Mouse (Mus musculus): ENCODE data around the gene Trmt61a.

DNA sequence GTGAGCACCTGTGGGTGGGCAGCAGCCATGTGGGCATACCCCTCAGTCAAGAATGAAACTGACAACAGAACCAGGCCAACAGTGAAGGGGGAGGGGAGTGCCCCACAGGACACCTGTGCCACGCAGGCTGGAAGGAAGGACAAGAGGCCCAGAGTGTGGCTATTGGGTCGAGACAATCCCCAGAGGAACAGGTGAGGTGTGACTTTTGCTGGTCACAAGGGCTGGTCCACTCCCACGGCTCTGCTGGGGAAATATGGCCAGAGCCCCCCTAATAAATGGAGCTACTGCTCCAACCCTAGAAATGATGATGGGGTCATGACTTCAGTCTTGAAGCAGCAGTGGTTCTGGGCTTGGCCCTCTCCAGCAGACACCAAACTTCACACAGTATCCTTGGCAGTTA, 25.4 kb downstream of the Trmt61a start:
- no peak for TF ChIP-seq CTCF (IDR thresholded peaks at IDR 0.05; ENCODE audit: low read depth)
- TF ChIP-seq EP300 (IDR thresholded peaks at IDR 0.05; ENCODE audit: low read depth): no peak

Data from liver, postnatal 0 days (tissue).